Mouse (Mus musculus) kidney, adult 18-20 months (tissue): ENCODE results near the gene Pdlim1.

Source experiments
- DNase-seq: peaks from one replicate; pipeline ENCODE4 v3.0.0; 2021

Gene Pdlim1

GRCm38 (mm10) chr19:40283415-40283814, 11.8 kb upstream of the Pdlim1 start:
- DNase-seq: no peak

- no peak for DNase-seq
Observed at GRCm38 (mm10) chr19:40278372-40279023, 6.9 kb upstream of the Pdlim1 start.

- no peak for DNase-seq
Observed at GRCm38 (mm10) chr19:40277494-40277893, 5.9 kb upstream of the Pdlim1 start.

GRCm38 (mm10) chr19:40275401-40276188, 4.0 kb upstream of the Pdlim1 start:
- DNase-seq: peak; percentile 17

- no peak for DNase-seq
Observed at GRCm38 (mm10) chr19:40272674-40273073, 1.0 kb upstream of the Pdlim1 start.

GRCm38 (mm10) chr19:40270351-40271307, 1.0 kb downstream of the Pdlim1 start:
- DNase-seq: peak; percentile 33

GRCm38 (mm10) chr19:40269526-40269925, 2.1 kb downstream of the Pdlim1 start:
- no peak for DNase-seq

- DNase-seq: no peak
Observed at GRCm38 (mm10) chr19:40268493-40268892, 3.1 kb downstream of the Pdlim1 start.

- DNase-seq: no peak
Observed at GRCm38 (mm10) chr19:40267380-40267779, 4.3 kb downstream of the Pdlim1 start.

- DNase-seq: no peak
Observed at GRCm38 (mm10) chr19:40259485-40259884, 12.2 kb downstream of the Pdlim1 start.

- no peak for DNase-seq
Observed at GRCm38 (mm10) chr19:40257396-40257795, 14.2 kb downstream of the Pdlim1 start.

- no peak for DNase-seq
Observed at GRCm38 (mm10) chr19:40256376-40257050, 15.1 kb downstream of the Pdlim1 start.

GRCm38 (mm10) chr19:40255561-40255960, 16.1 kb downstream of the Pdlim1 start:
- no peak for DNase-seq

- no peak for DNase-seq
Observed at GRCm38 (mm10) chr19:40254741-40255140, 16.9 kb downstream of the Pdlim1 start.

- DNase-seq: no peak
Observed at GRCm38 (mm10) chr19:40253768-40254167, 17.9 kb downstream of the Pdlim1 start.

GRCm38 (mm10) chr19:40251115-40251514, 20.5 kb downstream of the Pdlim1 start:
- no peak for DNase-seq

GRCm38 (mm10) chr19:40249352-40249751, 22.3 kb downstream of the Pdlim1 start:
- no peak for DNase-seq

- DNase-seq: no peak
Observed at GRCm38 (mm10) chr19:40248476-40248875, 23.2 kb downstream of the Pdlim1 start.

- no peak for DNase-seq
Observed at GRCm38 (mm10) chr19:40247268-40247666, 24.4 kb downstream of the Pdlim1 start.

GRCm38 (mm10) chr19:40246646-40247267, 24.9 kb downstream of the Pdlim1 start:
- no peak for DNase-seq

GRCm38 (mm10) chr19:40240838-40241689, 30.6 kb downstream of the Pdlim1 start:
- no peak for DNase-seq
